Mouse (Mus musculus) lung, postnatal 0 days (tissue): ENCODE results near the gene Tekt1.

ENCODE experiments used
- CTCF ChIP-seq: IDR thresholded peaks from 2 replicates; pipeline ENCODE4 v1.5.1; 2016; ENCODE audit warnings: antibody characterized with exemption, mild to moderate bottlenecking
- EP300 ChIP-seq: IDR thresholded peaks from 2 replicates; pipeline ENCODE4 v1.6.1; 2016; ENCODE audit warnings: antibody characterized with exemption, mild to moderate bottlenecking, control low read depth

- no peak for TF ChIP-seq EP300
- TF ChIP-seq CTCF: no peak
These were observed 47.9 kb downstream of the Tekt1 start, which contains the start of gene Fbxo39 for GRCm38 (mm10) chr11:72314151-72314895.
